Mouse (Mus musculus) E14TG2a.4 (cell line): ENCODE data around the gene Spsb2.

Experiments used
- CTCF ChIP-seq: conservative IDR thresholded peaks from 2 replicates; pipeline ENCODE4 v1.5.1; 2014; ENCODE audit warnings: low read length
- NANOG ChIP-seq: IDR thresholded peaks from 2 replicates; pipeline ENCODE4 v1.6.1; 2014; ENCODE audit warnings: borderline replicate concordance, low read length, mixed read lengths

- TF ChIP-seq CTCF (no peak), NANOG (no peak)
Measured at GRCm38 (mm10) chr6:124758849-124759232, 49.6 kb upstream of the Spsb2 start.
